Comparison of ENCODE assay signal across 20 mouse cellular contexts in genomic region chr10:77294691-77295090, GRCm38 (mm10). TPM values are rescaled to one million over a fixed set of nuclear protein-coding genes. Genes with fewer than 3 reads are reported as not detected.
DNase-seq lines count a peak whose midpoint lies in the region; TF ChIP-seq lines count a peak whose summit lies in the region.
"Had no signal": no experiment of that assay in that cellular context is flagged by ENCODE, and none has a peak within 500 bp of the region (broad histone marks: within the 10 kb centered on the region; RNA-seq: fewer than 3 reads in every experiment).

No protein-coding gene starts in this region.

- no peak for TF ChIP-seq CTCF in E14TG2a.4 (conservative IDR thresholded peaks at IDR 0.05; ENCODE audit: low read length)

- H3K27me3 ChIP-seq in E14TG2a.4 (ENCODE audit: insufficient read depth, low read length): no peaks in the 10 kb centered on the region
- H3K27me3 ChIP-seq: heart, embryonic 12.5 days; limb, embryonic 12.5 days; liver, embryonic 15.5 days; neural tube, embryonic 13.5 days had no signal

- H3K9me3 ChIP-seq in E14TG2a.4 (ENCODE audit: low read length): no peaks in the 10 kb centered on the region
- H3K9me3 ChIP-seq: heart, embryonic 12.5 days; limb, embryonic 12.5 days; liver, embryonic 15.5 days; megakaryocyte, embryonic 14.5 days; neural tube, embryonic 13.5 days had no signal

- DNase-seq in heart, postnatal 14 days: peak; percentile 10 to 21
- DNase-seq in heart, adult 8-10 months (ENCODE audit: low spot score): no peak
- peak; percentile 91 for DNase-seq in cerebellum, adult 11-12 months
- peak; percentile 84 to 86 for DNase-seq in cerebellum, postnatal 36 days
- DNase-seq in ovary, postnatal 36 days (ENCODE audit: low spot score): no peak
- DNase-seq in liver: no peak
- DNase-seq: adrenal gland, adult 2 months; B cell, adult 2 months; gastrocnemius, postnatal 14 days; heart, postnatal 4 days; kidney, adult 8-10 months; kidney, postnatal 4 days; lung, postnatal 10 days; thymus, postnatal 36 days had no signal

- peak overlapping the region; percentile 51; the same call in 1 of the 2 replicates for H3K4me3 ChIP-seq in E14TG2a.4 (replicated peaks; ENCODE audit: low read length)
- H3K4me3 ChIP-seq: heart, embryonic 12.5 days; limb, embryonic 12.5 days; liver, embryonic 15.5 days; megakaryocyte, embryonic 14.5 days; neural tube, embryonic 13.5 days had no signal

- H3K4me1 ChIP-seq in E14TG2a.4 (replicated peaks; ENCODE audit: low read depth, low read length): peaks cover 19% of the 10 kb centered on the region; the same call in 1 of the 2 replicates
- H3K4me1 ChIP-seq: limb, embryonic 12.5 days; neural tube, embryonic 13.5 days had no signal

- peaks cover 2% of the 10 kb centered on the region; the same call in 1 of the 2 replicates for H3K36me3 ChIP-seq in E14TG2a.4 (ENCODE audit: insufficient read depth, low read length)
- H3K36me3 ChIP-seq: liver, embryonic 15.5 days had no signal

- intact Hi-C loops in heart, postnatal 14 days (cut with DNase I): no loop called here

RNA-seq across cellular contexts. Expression of gene Pofut2, which starts 35.7 kb away (rescaled TPM):
- 10 to 100 TPM; 45.8 to 48.2 TPM for total RNA-seq in heart, postnatal 14 days (2021)
- 10 to 100 TPM; 42.1 to 48.1 (median 45.9) TPM for total RNA-seq in heart, adult 8-10 months (2022)

Comparison
In these comparisons a context has a peak if more than half of its experiments do, and no peak if none do; other contexts are left out.
1. DNase-seq: peak in heart, postnatal 14 days (2 of 2), cerebellum, adult 11-12 months (single experiment) and cerebellum, postnatal 36 days (2 of 2); none in heart, adult 8-10 months (single experiment), ovary, postnatal 36 days (single experiment) and liver (single experiment).